Mouse (Mus musculus): ENCODE measurements around the gene Frmd4b.

- no peak for TF ChIP-seq CTCF (IDR thresholded peaks at IDR 0.05; ENCODE audit: low read depth)
- TF ChIP-seq EP300 (IDR thresholded peaks at IDR 0.05; ENCODE audit: low read depth) = no peak
Observed at GRCm38 (mm10) chr6:97305010-97305409, 312.3 kb downstream of the Frmd4b start.

All from liver, embryonic 14.5 days (tissue).